Mouse (Mus musculus) intestine, embryonic 16.5 days (tissue): ENCODE measurements at regions not wholly inside any gene's neighbourhood (a gene's known extent, or its start where the extent isn't known, plus 50 kb on each side); places are given as distances from the start of the nearest gene placed in this dataset.

Experiments
- ATAC-seq: fragments of 200-750 bp; cut with Nextera tagmentation; 2 replicates; pipeline ENCODE4 v1.8.0; 2017; ENCODE audit warnings: moderate TSS enrichment, moderate library complexity
- H3K27ac ChIP-seq: fragments of 300-500 bp; sonication (generic); 2 replicates; pipeline ENCODE4 v1.5.1; 2014; ENCODE audit warnings: mild to moderate bottlenecking, low read length
- H3K27me3 ChIP-seq: fragments of 300-500 bp; sonication (generic); replicated peaks from 2 replicates; pipeline ENCODE4 v1.6.1; 2014; ENCODE audit warnings: low read length, control low read depth, mixed read lengths; ENCODE audit not compliant: control insufficient read depth, insufficient read depth
- H3K36me3 ChIP-seq: fragments of 300-500 bp; sonication (generic); 2 replicates; pipeline ENCODE4 v1.6.1; 2014; ENCODE audit warnings: low read length, control low read depth; ENCODE audit not compliant: control insufficient read depth, insufficient read depth
- H3K4me1 ChIP-seq: fragments of 300-500 bp; sonication (generic); 2 replicates; pipeline ENCODE4 v1.6.1; 2014; ENCODE audit warnings: low read length, control low read depth, mixed read lengths; ENCODE audit not compliant: control insufficient read depth, insufficient read depth
- H3K4me2 ChIP-seq: fragments of 300-500 bp; sonication (generic); 2 replicates; pipeline ENCODE4 v1.6.1; 2014; ENCODE audit warnings: low read depth, low read length, control low read depth
- H3K4me3 ChIP-seq: fragments of 300-500 bp; sonication (generic); 2 replicates; pipeline ENCODE4 v1.5.1; 2014; ENCODE audit warnings: mild to moderate bottlenecking, low read length
- H3K9ac ChIP-seq: fragments of 300-500 bp; sonication (generic); 2 replicates; pipeline ENCODE4 v1.6.1; 2014; ENCODE audit warnings: low read depth, low read length
- H3K9me3 ChIP-seq: fragments of 300-500 bp; sonication (generic); 2 replicates; pipeline ENCODE4 v1.6.1; 2016; ENCODE audit warnings: low read length, control low read depth; ENCODE audit not compliant: control insufficient read depth
- WGBS: fragments of 180-500 bp; shearing (Covaris S2); extraction: QIAGEN DNeasy Blood & Tissue Kit; methylation state at CpG from one replicate; pipeline ENCODE4 v1.1.7; 2014; 5-methylcytosine and 5-hydroxymethylcytosine counted together

DNA sequence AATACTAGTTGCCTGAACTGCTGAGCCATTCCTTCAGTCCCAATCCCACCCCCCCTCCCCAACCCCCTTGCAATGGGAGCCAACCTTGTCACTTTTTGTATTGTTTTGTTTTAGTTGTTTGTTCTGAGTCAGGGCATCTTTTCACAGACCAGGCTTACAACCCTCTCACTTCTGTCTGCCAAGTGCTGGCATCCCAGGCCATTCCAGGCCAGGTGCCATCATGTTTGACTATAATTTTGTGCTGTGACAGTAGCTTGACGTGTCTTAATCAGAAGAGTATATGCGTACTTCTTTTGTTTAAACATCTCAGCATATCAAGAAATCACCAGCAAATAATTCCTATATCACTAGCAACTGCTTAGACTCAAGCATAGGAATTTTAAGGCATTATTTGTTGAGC, 117.0 kb upstream of the Ccdc54 start:
- ATAC-seq = no peak

DNA sequence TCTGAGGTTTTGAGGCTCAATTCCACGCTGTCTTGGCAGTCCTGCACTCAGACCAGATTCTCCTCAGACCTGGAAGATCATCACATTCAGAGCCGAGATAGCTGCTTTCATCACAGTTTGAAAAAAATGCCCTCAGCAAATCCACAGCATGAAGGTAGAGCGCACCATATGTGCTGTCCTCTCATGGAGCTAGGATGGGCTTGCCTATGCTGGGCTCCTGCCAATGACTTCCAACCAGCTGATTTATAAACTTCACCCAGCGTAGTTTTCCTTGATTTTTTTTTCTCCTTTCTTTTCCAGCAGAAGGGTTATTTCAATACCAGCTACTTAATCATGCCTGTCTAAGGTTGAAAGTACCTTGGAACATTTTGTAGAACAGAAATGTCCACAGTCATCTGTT, 115.0 kb upstream of the Ccdc54 start:
- WGBS = 62% methylated on average over 4 of the region's 4 CpGs
- no peaks in the 10 kb centered on the region for H3K4me1 ChIP-seq
- H3K36me3 ChIP-seq = no peaks in the 10 kb centered on the region
- no peaks in the 10 kb centered on the region for H3K9me3 ChIP-seq
- no peak overlapping the region for H3K27ac ChIP-seq
- no peak overlapping the region for H3K9ac ChIP-seq
- no peaks in the 10 kb centered on the region for H3K27me3 ChIP-seq
- no peak overlapping the region for H3K4me3 ChIP-seq
- no peak for ATAC-seq
- no peak overlapping the region for H3K4me2 ChIP-seq

More for the DNA sequence above, 117.0 kb upstream of the Ccdc54 start:
- WGBS = 91% methylated on average over 2 of the region's 2 CpGs
- Histone ChIP-seq H3K9ac (no peak overlapping the region), H3K9me3 (no peaks in the 10 kb centered on the region), H3K4me1 (no peaks in the 10 kb centered on the region), H3K4me3 (no peak overlapping the region), H3K27ac (no peak overlapping the region), H3K27me3 (no peaks in the 10 kb centered on the region), H3K36me3 (no peaks in the 10 kb centered on the region), H3K4me2 (no peak overlapping the region)

DNA sequence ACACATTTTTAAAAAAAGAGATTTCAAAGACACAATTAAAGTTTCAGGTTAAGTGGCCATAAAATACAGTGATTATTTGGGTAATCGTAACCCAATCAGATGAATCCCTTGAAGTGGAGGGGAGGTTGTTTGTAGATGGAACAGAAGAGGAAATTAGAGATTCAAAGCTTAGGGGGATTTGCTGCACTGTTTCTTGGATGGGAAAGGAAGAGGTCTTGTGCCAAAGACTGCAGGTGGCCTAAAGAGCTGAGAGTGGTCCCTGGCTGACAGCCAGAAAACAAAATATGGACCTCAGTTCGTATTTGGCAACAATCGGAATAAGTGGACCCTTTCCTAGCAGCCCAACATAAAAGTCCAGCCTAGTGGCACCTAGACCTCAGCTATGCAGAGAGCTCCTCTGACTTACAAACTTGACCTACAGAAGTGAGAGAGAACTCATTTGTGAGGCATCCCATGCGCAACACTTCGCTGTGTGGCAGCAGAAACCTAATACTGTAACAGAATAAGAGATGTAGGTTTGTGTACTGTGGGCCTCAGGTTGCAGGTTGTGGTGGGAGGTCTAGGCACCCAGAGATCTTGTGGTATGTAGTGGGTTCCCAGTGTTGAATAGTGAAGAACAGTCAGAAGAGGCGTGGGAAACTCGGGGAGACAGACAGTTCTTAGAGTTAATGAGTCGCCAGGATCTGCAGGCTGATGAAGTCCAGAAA, 110.0 kb upstream of the Ccdc54 start:
- H3K27ac ChIP-seq = no peak overlapping the region
- H3K27me3 ChIP-seq = no peaks in the 10 kb centered on the region
- H3K4me1 ChIP-seq = no peaks in the 10 kb centered on the region
- H3K9ac ChIP-seq = no peak overlapping the region
- no peak for ATAC-seq
- no peak overlapping the region for H3K4me2 ChIP-seq
- H3K36me3 ChIP-seq = no peaks in the 10 kb centered on the region
- no peaks in the 10 kb centered on the region for H3K9me3 ChIP-seq
- 51% methylated on average over 8 of the region's 8 CpGs for WGBS
- H3K4me3 ChIP-seq = no peak overlapping the region

DNA sequence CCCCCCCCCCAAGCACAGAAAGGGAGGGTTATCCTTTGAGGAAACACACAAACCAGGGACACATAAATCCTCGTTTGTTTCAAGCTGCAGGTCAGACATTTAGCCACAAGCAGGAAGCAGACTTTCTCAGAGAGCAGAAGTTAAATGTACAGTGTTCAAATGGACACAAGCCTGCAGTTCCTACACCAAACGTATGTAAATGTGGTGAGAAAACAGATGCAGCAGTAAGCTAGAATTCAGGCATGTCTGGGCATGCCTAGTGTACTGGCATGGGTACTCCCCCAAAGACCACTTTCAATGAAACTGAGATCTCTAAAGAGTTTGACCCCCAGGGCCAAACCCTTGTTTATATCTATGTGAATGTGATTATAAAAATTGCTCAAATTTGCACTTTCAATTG, 109.2 kb upstream of the Ccdc54 start:
- no peaks in the 10 kb centered on the region for H3K27me3 ChIP-seq
- no peak overlapping the region for H3K9ac ChIP-seq
- no peaks in the 10 kb centered on the region for H3K4me1 ChIP-seq
- H3K4me2 ChIP-seq = no peak overlapping the region
- H3K36me3 ChIP-seq = no peaks in the 10 kb centered on the region
- ATAC-seq = no peak
- 45% methylated on average over 2 of the region's 2 CpGs for WGBS
- H3K9me3 ChIP-seq = no peaks in the 10 kb centered on the region
- H3K27ac ChIP-seq = no peak overlapping the region
- H3K4me3 ChIP-seq = no peak overlapping the region

DNA sequence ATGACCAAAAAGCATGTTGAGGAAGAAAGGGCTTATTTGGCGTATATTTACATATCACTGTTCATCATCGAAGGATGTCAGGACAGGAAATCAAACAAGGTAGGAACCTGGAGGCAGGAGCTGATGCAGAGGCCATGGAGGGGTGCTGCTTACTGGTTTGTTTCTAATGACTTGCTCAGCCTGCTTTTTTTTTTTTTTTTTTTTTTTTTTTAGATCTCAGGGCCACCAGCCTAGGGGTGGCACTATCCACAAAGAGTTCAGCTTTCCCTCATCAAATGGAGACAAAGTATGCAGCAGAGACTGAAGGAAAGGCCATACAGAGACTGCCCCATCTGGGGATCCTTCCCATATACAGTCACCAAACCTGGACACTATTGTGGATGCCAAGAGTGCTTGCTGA, 106.8 kb upstream of the Ccdc54 start:
- no peaks in the 10 kb centered on the region for H3K36me3 ChIP-seq

DNA sequence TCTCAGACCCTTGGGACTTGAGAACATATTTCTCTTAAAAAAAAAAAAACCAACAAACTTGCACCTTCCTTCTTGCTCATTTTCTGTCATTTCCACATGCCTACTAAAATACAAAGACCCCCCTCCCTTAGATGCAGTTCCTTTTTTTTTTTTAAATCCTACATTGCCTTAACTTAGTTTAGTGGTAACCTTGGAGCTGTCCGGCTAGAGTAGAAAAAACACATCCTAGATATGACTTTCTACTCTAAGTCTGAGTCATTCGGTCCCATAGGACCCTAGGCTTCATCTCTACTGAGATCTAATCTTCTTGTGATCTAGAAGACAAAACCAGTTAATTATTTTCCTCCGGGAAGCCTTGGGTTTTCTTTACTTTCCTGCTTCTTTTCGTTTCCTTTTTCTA, 105.1 kb upstream of the Ccdc54 start:
- ATAC-seq = no peak
- Histone ChIP-seq H3K27me3 (no peaks in the 10 kb centered on the region), H3K36me3 (no peaks in the 10 kb centered on the region), H3K4me1 (no peaks in the 10 kb centered on the region), H3K4me3 (no peak overlapping the region), H3K4me2 (no peak overlapping the region), H3K27ac (no peak overlapping the region), H3K9ac (no peak overlapping the region), H3K9me3 (no peaks in the 10 kb centered on the region)
- WGBS = 76% methylated on average over 4 of the region's 4 CpGs

More for the DNA sequence above, 106.8 kb upstream of the Ccdc54 start:
- WGBS = 83% methylated on average over 2 of the region's 2 CpGs
- H3K9ac ChIP-seq = no peak overlapping the region
- H3K9me3 ChIP-seq = no peaks in the 10 kb centered on the region
- no peak overlapping the region for H3K27ac ChIP-seq
- H3K4me2 ChIP-seq = no peak overlapping the region
- H3K27me3 ChIP-seq = no peaks in the 10 kb centered on the region
- no peaks in the 10 kb centered on the region for H3K4me1 ChIP-seq
- ATAC-seq = no peak
- H3K4me3 ChIP-seq = no peak overlapping the region

DNA sequence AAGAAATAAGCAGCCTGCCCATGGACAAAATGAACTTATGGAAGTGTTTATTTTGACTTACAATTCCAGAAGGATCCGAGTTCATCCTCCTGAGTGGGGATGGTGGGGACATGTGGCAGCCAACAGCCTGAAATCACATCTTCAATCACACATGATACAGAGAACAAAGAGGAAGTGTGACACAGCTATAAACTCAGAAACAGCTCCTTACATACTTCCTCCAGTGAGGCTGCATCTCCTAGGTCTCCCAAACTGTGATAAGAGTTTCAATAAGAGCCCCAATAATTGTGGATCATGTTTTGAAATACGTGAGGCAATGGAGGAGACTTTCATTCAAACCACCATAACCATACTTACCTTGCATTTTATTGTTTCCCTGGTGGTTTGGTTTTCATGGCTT, 103.1 kb upstream of the Ccdc54 start:
- Histone ChIP-seq H3K4me1 (no peaks in the 10 kb centered on the region), H3K4me2 (no peak overlapping the region), H3K27ac (no peak overlapping the region), H3K36me3 (no peaks in the 10 kb centered on the region), H3K9me3 (no peaks in the 10 kb centered on the region), H3K9ac (no peak overlapping the region), H3K4me3 (no peak overlapping the region), H3K27me3 (no peaks in the 10 kb centered on the region)
- 79% methylated on average over 2 of the region's 2 CpGs for WGBS
- no peak for ATAC-seq

DNA sequence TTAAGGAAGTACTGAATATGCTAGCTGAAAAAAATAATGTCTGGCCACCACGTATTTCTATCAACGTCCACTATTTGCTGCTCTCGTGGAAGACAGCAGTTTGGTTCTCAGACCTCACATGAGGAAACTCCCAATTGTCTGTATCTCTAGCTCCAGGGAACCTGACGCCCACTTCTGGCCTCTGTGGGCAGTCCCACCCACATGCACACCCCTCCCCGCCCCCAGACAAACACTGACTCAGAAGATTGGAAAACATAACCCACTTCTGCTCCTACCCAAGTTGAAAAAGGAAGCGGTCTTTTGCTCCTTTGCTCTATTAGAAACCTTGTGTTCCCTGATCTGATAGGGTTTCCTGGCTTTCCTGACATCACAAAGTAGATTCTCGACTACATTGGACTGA, 99.9 kb upstream of the Ccdc54 start:
- no peaks in the 10 kb centered on the region for H3K4me1 ChIP-seq
- no peak overlapping the region for H3K27ac ChIP-seq
- ATAC-seq = no peak
- no peak overlapping the region for H3K4me3 ChIP-seq
- no peak overlapping the region for H3K4me2 ChIP-seq
- no peaks in the 10 kb centered on the region for H3K27me3 ChIP-seq
- 71% methylated on average over 7 of the region's 7 CpGs for WGBS
- H3K36me3 ChIP-seq = no peaks in the 10 kb centered on the region
- H3K9me3 ChIP-seq = no peaks in the 10 kb centered on the region
- H3K9ac ChIP-seq = no peak overlapping the region

DNA sequence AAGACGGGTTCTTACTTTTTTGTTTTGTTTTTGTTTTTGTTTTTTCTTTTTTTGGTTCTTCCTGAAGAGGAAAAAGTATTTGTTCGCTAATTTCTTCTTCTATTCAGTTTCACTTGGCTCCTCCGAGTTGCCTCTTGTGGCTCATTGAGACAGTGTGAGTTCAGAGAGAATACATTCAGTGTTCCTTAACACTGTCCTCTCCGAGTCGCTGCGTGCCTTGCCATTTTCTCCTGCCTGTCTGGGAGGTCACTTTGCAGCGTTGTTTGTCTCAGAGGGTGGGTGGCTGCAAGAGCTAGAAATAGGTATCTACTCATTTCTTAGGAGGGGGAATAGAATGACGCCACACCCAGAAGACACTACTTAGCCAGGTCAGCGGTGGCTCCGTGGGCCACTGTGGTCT, 98.6 kb upstream of the Ccdc54 start:
- 59% methylated on average over 10 of the region's 10 CpGs for WGBS
- ATAC-seq = no peak
- Histone ChIP-seq H3K4me1 (no peaks in the 10 kb centered on the region), H3K27ac (no peak overlapping the region), H3K9me3 (no peaks in the 10 kb centered on the region), H3K27me3 (no peaks in the 10 kb centered on the region), H3K9ac (no peak overlapping the region), H3K4me3 (0 out of 2 replicates have a peak overlapping the region, but pooled peaks have one; percentile 26), H3K4me2 (peak overlapping the region; percentile 50), H3K36me3 (no peaks in the 10 kb centered on the region)
